Mouse (Mus musculus): ENCODE results near the gene Xlr3c. TPM values are rescaled to one million over a fixed set of nuclear protein-coding genes. Genes with fewer than 3 reads are reported as not detected.

The Xlr3c gene
- polyA plus RNA-seq, 1 experiment from 2014 or later = 0.15 TPM

Other genes with a start within 250 kb of the Xlr3c start
- gene Pnma5, start 228.3 kb downstream of the Xlr3c start, polyA plus RNA-seq (2015; fragmentation: Nextera tagmentation; extraction: Ambion mirVana) = 0.17 TPM in 1 of 2 replicates, not detected in the other
- gene Pnma3, start 200.6 kb downstream of the Xlr3c start, polyA plus RNA-seq (2015; fragmentation: Nextera tagmentation; extraction: Ambion mirVana) = 0.07 and 0.19 TPM in 2 replicates
- 0.60 and 0.62 TPM in 2 replicates for gene Xlr4a, start 182.9 kb downstream of the Xlr3c start, polyA plus RNA-seq (2015; fragmentation: Nextera tagmentation; extraction: Ambion mirVana)
- gene Xlr3a, start 168.3 kb downstream of the Xlr3c start, polyA plus RNA-seq (2015; fragmentation: Nextera tagmentation; extraction: Ambion mirVana) = 1.5 and 2.7 TPM in 2 replicates
- 0.08 and 0.14 TPM in 2 replicates for gene Gm14685, start 148.3 kb downstream of the Xlr3c start, polyA plus RNA-seq (2015; fragmentation: Nextera tagmentation; extraction: Ambion mirVana)
- gene Xlr5b, start 116.6 kb downstream of the Xlr3c start, polyA plus RNA-seq (2015; fragmentation: Nextera tagmentation; extraction: Ambion mirVana) = not detected in 2 replicates
- gene DXBay18, start 115.9 kb downstream of the Xlr3c start, polyA plus RNA-seq (2015; fragmentation: Nextera tagmentation; extraction: Ambion mirVana) = not detected in 2 replicates
- not detected in 2 replicates for gene Spin2d, start 88.4 kb downstream of the Xlr3c start, polyA plus RNA-seq (2015; fragmentation: Nextera tagmentation; extraction: Ambion mirVana)
- gene Xlr3b, start 73.2 kb downstream of the Xlr3c start, polyA plus RNA-seq (2015; fragmentation: Nextera tagmentation; extraction: Ambion mirVana) = 10.7 and 11.3 TPM in 2 replicates
- 0.52 and 0.70 TPM in 2 replicates for gene Xlr4b, start 51.1 kb downstream of the Xlr3c start, polyA plus RNA-seq (2015; fragmentation: Nextera tagmentation; extraction: Ambion mirVana)
- gene F8a, start 37.1 kb downstream of the Xlr3c start, polyA plus RNA-seq (2015; fragmentation: Nextera tagmentation; extraction: Ambion mirVana) = 8.8 and 9.3 TPM in 2 replicates
- gene Xlr4c, start 22.3 kb downstream of the Xlr3c start, polyA plus RNA-seq (2015; fragmentation: Nextera tagmentation; extraction: Ambion mirVana) = 0.85 TPM in 1 of 2 replicates, not detected in the other
- gene Xlr5a, start 27.6 kb upstream of the Xlr3c start, polyA plus RNA-seq (2015; fragmentation: Nextera tagmentation; extraction: Ambion mirVana) = not detected in 2 replicates
- gene Xlr5c, start 27.6 kb upstream of the Xlr3c start, polyA plus RNA-seq (2015; fragmentation: Nextera tagmentation; extraction: Ambion mirVana) = not detected in 2 replicates
- not detected in 2 replicates for gene Gm45015, start 71.5 kb upstream of the Xlr3c start, polyA plus RNA-seq (2015; fragmentation: Nextera tagmentation; extraction: Ambion mirVana)
- gene Zfp275, start 77.2 kb upstream of the Xlr3c start, polyA plus RNA-seq (2015; fragmentation: Nextera tagmentation; extraction: Ambion mirVana) = 14.7 and 18.0 TPM in 2 replicates
- not detected in 2 replicates for gene Gm18336, start 133.3 kb upstream of the Xlr3c start, polyA plus RNA-seq (2015; fragmentation: Nextera tagmentation; extraction: Ambion mirVana)
- 0.21 and 0.30 TPM in 2 replicates for gene Zfp92, start 145.7 kb upstream of the Xlr3c start, polyA plus RNA-seq (2015; fragmentation: Nextera tagmentation; extraction: Ambion mirVana)
- gene Trex2, start 170.0 kb upstream of the Xlr3c start, polyA plus RNA-seq (2015; fragmentation: Nextera tagmentation; extraction: Ambion mirVana) = 0.55 TPM in 1 of 2 replicates, not detected in the other
- 83.0 and 96.2 TPM in 2 replicates for gene Haus7, start 193.7 kb upstream of the Xlr3c start, polyA plus RNA-seq (2015; fragmentation: Nextera tagmentation; extraction: Ambion mirVana)
- 121 and 154 TPM in 2 replicates for gene Bgn, start 218.2 kb upstream of the Xlr3c start, polyA plus RNA-seq (2015; fragmentation: Nextera tagmentation; extraction: Ambion mirVana)
- gene Atp2b3, start 237.7 kb upstream of the Xlr3c start, polyA plus RNA-seq (2015; fragmentation: Nextera tagmentation; extraction: Ambion mirVana) = 0.24 and 0.28 TPM in 2 replicates

Measured in embryonic facial prominence, embryonic 13.5 days (tissue).